Mouse (Mus musculus) v-Abl transformed pro-B cells (cell line): ENCODE data around the gene Rufy4.

Experiments
- in situ Hi-C, 2 experiments: fragments of 400-800 bp; cut with MboI; formaldehyde crosslinking; loops; one replicate each; pipeline ENCODE4 v1.15.1; 2025; ENCODE audit not compliant: unreplicated experiment in 2 of 2

The Rufy4 gene

DNA sequence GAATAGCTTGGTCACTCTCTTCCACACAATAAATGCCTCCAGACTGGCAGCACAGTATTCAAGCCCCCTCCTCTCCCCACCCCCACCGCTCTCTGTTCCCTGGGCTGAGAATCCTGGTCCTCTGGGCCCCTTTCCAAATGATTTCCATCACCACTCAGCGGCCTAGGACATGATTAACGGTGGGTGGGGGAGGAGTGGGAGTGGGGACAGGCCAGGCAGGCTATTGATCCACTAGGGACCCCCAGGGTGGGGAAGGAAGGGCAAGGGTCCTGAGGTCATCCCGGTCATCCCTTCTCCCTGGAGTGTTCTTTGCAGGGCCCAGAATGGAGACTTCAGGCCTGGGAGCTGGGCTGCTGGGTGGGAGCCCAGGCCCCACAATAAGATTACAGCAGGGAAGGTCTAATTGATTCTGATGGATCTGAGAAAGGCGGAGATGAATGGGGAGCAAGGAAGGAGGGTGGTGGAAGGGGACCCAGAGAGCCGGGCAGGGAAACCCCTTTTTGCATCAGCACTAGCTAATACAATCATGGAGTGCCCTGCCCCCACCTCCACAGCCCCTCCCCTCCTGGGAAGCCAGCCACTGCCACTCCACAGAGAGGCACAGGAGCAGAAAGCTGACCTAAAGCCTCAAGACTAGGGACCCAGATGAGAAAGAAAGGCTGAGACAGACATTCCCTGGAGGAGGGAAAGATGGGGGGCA is 21.5 kb upstream of the Rufy4 start:
- in situ Hi-C loops, result no loop called here

DNA sequence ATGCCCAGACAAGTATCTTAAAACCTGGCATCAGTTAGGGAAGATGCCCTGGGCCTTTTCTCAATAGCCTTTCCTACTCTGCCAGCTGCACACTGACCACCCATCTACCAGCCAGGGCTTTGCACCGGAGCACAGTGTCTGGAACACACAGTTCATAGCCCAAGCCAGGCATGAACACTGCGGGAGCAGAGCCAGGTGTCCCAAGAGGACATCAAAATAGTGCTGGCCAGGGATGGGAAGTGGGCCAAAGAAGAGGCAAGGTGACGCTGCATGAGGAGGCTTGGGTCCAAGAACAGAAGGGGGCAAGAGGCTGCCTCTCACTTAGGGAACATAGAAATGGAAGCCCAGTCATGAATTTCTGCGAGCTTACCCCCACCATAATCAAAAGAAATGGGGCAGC is 19.7 kb upstream of the Rufy4 start:
- in situ Hi-C loops, result no loop called here

DNA sequence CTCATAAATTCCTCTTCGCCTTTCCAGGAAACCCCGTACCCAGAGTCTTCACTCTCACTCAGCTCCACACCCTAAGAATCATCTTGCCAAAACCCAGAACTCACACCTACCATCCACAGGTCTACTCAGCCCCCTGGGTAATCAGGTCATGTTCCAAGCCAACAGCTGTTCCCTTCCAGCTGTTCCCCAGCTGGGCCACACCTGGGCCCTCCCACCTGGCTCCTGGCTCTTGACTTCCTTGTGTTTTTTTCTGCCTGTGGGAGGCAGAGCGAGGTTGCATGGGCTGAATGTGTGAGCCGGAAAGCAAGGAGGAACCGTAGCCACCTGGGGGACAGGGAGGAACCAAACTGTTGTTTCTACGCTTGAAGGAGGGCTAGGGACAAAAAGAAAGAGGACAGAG is 19.1 kb upstream of the Rufy4 start:
- in situ Hi-C loops, result no loop called here

DNA sequence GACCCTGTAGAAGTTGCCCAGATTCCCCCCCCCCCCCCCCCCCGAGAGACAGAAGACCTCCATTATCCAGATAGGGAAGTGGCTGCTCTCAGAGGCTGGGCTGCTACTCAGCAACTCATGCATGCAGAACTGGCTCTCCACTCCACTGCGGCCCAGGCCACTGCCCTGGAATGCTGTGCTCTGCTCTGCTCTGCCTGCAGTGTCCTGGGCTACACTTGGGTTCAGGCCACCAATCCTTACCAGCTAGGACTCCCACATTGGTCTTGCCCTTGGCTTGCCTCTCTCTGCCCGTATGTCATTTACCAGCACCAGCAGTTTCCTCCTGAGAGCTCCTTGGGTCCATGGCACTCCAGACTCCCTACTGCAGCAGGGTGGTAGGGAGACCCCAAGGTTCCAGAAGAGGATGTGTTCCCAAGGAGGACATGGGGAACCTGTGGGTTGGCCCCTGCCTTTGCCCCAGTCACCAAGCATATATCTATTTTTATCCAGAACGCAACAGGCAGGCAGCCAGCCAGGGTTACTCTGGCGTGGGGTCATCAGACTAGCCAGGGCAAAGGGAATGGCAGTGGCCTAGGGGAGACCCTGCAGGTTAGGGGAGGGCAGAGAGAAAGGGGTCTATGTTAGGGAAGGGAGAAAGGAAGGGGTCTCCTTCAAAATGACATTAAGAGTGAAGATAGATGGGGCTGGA is 17.3 kb upstream of the Rufy4 start:
- in situ Hi-C loops, result no loop called here

DNA sequence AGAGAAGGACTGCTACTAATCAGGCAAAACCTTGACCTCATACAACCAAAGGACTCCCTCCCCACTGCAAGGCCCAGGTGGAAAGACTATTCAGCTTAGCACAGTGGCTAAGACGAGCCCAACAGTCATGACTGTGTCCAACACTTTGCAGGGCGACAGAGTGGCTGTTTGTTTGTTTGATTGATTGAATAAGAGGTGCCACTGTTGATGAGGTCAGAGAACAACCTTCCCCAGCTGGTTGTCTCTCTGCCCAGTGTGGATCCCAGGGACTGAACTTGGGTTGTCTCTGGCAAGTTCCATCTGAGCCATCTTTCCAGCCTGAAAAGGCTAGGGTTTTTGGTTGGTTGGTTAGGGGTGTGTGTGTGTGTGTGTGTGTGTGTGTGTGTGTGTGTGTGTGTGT is 15.7 kb upstream of the Rufy4 start:
- in situ Hi-C loops, result no loop called here

DNA sequence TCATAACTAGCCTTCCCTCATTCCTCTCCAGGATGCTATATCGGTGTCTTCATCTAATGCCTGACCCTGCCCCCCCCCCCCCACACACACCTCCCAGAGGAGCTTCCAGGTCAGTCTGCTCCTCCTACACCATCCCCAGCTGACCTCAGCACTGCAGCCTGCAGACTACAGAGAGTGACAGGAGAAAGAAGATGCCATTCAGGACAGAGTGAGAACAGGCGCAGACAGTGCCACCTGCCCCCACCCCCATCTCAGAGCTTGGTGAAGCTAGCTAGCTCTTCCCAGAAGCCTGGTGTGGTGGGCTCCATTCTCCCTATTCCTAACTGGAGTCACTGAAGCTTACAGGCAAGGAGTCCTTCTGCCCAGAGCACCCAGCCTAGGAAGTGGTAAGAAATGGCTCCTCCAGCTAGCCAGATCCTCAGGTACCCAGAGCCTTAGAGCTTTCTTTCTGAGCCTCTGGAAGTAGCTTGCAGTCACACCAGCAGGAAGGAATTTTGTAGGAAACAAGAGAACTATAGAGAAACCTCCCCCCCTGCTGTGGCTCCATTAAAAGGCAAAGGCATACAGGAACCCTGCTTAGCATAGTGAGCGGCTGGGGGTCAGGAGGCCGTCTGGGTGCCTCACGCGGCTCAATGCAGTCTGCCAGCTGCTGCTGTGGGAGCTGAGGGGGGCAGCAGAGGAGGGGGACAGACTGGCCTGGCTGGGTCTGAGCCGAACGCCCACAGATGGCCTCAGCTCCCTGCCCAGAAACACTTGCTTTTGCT is 14.2 kb upstream of the Rufy4 start:
- in situ Hi-C loops, result no loop called here

DNA sequence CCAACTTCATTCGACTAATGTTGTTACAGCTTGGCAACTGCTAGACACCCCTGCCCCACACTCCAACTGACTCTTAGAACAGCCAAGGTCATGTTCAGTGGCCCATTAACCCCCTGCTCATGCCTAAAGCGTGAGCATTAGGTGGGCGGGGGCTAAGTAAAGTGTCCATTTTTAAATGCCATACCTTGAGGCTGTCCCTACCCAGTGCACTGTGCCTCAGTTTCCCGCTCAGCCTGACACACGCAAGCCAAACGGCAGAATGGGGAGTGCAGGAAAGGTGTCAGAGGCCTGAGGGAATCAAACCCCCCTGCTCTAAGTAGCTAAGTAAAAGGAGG is 13.7 kb upstream of the Rufy4 start:
- in situ Hi-C loops, result no loop called here

DNA sequence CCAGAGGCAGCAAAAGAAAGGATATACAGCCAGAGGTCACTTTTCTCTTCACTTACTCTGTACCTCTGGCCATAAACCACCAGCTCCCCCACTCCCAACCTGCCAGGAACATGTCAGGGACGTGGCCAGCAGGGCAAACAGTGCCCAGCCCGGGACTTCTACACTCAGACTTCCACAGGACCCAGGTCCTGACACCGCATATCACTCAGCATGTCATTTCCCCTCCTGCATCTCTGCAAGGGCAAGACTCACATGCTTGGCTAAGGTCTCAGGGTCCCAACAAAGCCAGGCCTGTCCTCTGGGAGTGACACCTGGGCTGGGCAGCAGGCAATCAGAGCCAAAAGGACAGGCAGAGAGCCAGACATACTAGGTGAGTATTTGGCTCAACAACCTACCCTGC is 12.3 kb upstream of the Rufy4 start:
- in situ Hi-C loops, result no loop called here

DNA sequence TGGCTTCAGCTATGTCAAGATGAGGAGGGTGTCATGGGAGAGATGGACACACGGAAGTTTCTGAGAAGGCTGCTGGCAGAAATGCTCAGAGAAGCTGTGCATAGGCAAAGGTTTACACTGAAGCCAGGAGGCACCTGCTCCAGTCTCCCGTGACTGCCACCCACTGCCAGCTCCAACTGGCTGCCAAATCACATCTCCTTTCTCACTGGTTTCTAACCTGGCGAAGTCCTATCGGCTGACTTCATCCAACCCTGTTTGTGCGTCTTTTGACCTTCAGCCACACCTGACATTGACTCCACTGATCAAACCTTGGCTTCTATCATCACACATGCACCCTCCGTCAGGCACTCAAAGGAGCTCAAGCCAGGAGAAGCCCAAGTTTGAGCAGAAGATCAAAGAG is 7.5 kb upstream of the Rufy4 start:
- in situ Hi-C loops, result no loop called here

DNA sequence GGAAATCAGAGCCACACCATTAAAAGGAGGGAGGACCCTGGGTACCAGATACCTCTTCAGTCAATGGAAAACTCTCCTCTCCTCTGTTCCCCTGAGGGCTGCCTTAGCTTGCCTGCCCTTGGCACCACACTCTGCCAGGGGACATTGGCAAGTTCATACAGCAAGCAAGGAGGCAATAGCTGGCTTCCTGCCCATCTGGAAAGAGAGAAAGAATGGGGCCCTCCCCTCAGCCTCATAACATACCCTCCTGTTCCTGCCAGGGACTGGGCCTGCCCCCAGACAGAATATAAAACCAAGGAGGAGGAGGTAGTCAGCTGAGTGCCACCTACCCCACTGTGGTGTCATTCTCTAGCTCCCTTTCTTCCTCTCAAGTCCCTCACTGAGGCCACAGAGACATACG is 6.2 kb upstream of the Rufy4 start:
- in situ Hi-C loops, result no loop called here

DNA sequence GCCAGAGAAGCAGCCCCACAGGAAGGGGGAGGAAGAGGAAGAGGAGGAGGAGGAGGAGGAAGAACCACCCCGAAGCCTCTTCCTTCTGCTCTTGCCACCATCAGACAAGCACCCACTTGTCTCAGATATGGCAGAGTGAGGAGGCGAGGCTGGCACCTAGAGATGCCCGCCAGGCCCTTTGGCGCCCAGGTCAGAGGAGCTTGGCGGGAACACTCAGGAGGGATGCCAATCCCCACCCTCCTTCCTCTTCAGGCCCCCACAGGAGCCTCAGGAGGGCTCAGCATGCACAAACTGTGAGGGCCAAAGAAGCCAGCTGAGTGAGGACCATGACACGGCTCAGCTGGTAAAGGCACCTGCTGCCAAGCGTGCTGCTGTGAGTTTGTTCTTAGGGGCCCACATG is 4.2 kb upstream of the Rufy4 start:
- in situ Hi-C loops, result no loop called here

DNA sequence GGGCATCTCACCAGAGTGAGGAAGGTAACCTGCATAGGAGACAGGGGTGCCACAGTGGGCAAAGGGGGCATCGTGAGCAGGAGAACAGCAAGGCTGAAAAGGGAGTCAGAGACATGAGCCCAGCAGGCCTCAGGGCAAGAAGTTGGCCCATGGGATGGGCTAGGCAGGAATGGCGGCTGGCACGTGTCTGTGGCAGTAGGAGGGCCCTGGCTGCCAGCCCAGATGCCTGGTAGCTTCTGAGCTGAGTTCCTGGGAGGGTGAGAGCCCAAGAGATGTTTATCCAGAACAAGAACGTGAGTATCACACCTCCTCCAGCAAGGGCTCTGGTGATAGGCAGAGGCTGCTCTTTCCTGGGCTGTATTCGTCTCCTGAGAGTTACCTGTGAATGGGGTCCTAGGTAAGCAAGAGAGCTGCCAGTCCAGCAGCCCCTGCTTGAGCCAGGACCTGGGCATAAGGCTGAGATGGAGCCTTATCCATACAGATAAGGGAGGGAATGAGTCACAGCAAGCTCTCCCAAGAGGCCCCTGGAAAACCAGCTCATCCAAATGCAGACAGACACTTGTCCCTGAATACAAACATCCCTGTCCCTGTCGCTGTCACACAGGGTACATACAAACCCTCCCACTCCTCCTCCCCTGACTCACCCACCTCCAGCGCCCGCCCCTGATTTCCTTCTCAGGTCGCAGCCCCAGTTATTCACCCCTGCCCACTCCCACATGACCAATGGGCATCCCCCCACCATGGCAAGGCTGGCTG is 3.3 kb upstream of the Rufy4 start:
- in situ Hi-C loops, result no loop called here

DNA sequence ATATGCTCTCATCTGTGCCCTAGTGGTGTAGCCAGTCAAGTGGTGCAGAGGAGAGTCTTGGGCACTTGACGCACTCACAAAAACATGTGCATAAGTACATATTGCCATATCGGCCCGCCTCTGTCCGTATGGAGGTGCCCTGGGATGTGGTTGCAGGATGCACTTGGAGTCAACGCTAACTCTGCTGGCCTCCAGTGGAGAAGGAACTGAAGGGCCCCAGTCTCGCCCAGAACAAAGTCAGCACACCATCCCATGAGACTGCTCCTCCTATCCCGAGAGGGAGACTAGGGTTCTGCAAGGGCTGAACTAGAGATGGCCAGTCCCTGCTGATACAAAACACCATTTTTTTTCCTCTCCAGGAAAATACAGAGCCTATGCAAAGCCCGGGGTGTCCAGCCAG is 2.1 kb upstream of the Rufy4 start:
- in situ Hi-C loops, result no loop called here

DNA sequence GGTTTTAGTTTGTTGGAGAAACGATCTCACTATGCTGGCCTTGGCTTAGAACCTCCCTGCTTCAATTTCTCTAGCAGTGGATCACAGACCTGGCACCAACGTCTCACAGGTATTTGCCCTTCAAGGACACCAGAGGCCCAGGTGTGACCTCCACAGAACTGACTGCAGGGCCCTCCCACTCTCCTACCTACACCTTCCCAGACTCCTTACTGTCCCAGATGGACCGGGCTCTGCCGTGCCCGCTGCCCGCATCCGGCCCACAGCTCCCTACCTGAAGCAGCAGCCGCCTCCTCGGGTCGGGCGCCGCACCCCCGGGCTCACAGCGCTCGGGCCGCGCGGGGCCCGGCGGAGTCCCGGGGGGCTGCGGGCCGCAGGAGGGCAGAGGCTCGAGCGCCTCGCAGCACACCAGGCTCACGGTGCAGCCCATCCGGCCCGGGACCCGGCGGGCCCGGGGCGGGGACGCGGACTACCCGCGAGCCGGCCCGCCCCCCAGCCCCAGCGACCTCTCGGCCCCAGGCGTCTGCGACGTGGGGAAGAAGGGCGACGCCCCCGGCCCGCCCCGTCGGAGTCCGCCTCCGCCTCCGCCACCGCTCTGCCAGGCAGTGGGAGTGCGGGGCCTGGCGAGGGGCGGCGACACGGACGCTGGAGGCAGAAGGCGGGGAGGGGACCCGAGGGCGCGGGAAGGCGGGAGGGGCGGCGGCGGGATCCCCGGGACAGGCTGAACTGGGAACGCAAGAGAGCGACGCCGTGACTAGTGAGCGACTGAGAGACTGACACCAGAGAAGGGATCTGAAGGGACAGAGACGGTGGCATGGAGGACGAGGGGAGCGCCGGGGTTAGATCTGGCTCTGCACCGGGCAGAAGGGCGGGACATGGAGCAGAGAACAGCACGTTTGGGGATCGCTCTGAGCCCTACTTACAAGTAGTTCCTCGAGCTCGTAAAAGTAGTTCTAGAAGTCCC is 1.0 kb upstream of the Rufy4 start, which contains the start of gene Tns1:
TSS of gene Tns1 (minus strand) at position 429 of the 961 bp plus-strand sequence.
- in situ Hi-C loops, result no loop called here

DNA sequence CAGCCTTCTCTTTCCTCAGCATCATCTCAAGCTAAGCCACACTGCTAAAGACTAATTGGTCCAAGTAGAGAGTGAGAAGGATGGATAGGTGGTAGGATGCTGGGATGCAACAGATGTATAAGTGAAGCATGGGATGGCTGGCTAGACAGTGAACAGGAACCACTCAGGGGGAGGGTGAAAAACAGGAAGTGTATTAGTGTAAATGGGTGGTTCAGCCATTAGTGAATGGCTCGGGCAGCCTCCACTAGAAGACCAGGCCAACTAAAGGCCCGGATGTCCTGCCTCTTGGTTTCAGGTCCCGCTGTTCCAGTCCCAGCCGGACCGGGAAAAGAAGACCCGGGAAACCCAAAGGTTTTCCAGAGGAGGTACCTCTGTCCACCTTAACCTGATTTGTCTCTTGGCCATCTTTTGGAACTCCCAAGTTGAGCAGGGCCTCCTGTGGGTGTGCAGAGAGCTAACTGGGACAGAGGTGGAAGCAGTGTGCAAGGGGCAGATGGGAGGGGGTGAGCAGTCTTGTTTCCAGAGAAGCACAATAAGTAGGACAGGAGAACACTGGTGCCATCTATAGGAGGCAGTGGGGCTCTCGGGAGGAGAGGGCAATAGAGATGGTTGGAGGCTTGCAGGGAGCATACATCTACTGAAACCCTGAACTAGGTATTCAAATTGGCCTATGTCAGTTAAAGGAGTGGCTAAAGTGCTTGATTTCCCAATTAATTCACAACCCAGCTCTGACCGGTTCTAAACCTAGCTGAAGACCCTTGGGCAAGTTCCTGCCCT is 5.7 kb downstream of the Rufy4 start:
- in situ Hi-C loops, result no loop called here

DNA sequence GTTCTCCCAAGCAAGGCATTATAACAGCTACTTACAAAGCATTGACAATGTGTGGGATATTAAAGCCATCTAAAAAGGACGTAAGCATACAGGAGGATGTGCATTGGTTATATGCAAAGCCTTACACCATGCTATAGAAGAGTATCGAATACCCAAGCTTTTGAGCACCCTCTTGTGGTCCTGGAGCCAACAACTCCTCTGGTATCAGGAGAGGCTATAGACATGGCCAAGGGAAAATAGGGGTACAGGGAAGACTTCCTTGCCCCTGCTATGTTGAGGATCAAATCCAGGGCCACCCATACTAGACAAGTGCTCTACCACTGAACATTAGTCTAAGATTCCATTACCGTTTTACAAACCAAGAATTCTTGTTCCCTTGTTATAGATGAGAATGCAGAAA is 6.7 kb downstream of the Rufy4 start:
- in situ Hi-C loops, result no loop called here

DNA sequence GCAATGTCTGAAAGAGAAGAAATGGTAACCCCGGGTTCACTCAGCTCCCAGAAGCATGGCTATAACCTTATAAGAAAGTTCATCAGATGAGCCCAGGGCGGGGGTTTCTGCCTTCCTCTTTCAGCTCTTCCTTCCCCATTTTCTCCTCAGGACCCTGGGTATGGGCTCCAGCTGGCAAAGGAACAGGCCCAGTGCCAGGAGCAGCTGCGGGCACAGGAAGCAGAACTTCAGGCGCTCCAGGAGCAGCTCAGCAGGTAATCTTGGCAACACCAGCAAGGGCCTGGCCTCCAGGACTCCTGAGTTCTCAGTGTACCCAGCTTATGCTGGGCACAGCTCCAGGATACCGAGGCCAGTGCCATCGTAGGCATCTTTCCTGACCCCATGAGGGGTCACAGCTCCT is 8.6 kb downstream of the Rufy4 start:
- in situ Hi-C loops, result no loop called here

DNA sequence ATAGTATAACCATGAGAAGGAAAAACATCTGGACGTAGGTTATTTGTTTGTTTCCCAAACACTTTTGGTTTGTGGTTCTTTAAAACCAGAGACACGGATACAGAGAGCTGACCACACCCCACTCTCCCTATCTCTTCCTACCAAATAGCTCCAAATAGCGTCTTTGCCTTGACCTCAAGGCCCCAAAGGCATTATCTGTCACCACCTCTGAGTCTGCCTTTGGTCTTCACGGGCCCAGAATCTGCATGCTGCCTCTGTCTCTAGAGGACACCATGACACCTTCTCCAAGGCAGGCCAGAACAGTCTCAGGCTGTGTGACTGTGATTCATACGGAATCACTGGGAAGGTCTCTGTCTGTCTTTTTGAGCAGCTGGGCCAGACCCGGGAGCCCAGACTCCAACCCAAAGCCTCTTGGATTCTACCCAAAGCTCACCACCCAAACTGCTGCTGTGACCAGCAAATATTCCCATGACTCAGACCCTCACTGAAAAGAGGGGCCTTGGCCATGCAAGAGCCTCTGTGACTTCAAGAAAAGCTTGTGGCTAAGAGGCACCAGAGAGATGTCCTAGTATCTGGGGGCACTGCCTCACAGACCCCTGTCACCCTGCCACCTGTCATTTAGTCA is 10.1 kb downstream of the Rufy4 start:
- in situ Hi-C loops, result no loop called here

DNA sequence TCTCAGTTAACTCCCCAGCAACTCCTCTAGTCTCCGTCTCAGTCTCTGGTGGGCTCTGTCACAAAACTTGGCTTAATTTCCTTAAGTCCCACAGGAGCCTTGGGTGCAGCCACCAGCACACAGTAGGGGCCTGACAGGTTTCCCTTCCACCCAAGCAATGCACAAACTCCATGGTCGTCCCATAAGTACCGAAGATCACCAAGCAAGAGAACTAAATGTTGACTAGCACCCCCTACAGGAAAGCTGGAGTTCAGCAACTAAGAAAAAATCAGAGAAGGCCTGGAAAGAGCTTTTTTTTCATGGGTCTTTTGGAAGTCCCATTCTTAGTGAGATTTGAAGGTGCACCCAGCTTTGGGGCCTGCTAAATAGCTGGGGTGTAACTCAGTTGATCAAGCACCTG is 14.1 kb downstream of the Rufy4 start:
- in situ Hi-C loops, result no loop called here
